Mouse (Mus musculus) G1E (cell line): ENCODE data around the gene AL732309.1. TPM values are rescaled to one million over a fixed set of nuclear protein-coding genes. Genes with fewer than 3 reads are reported as not detected.

ENCODE experiments used
- ATAC-seq: 2 replicates; pipeline ENCODE4 v1.8.0; 2016; ENCODE audit warnings: mild to moderate bottlenecking; ENCODE audit not compliant: insufficient number of reproducible peaks, poor library complexity, low FRiP score, severe bottlenecking; ENCODE audit errors: extremely low read depth
- DNase-seq: peaks from one replicate; pipeline ENCODE4 v3.0.0; 2012; ENCODE audit warnings: low spot score
- H3K27me3 ChIP-seq: 2 replicates; pipeline ENCODE4 v1.6.1; 2012; ENCODE audit warnings: mild to moderate bottlenecking, low read length, inconsistent platforms; ENCODE audit not compliant: insufficient read depth
- H3K36me3 ChIP-seq: replicated peaks from 2 replicates; pipeline ENCODE3; 2012; ENCODE audit warnings: mild to moderate bottlenecking, inconsistent platforms
- H3K4me1 ChIP-seq: 2 replicates; pipeline ENCODE4 v1.6.1; 2012; ENCODE audit warnings: low read depth, low read length, inconsistent platforms, mixed read lengths; ENCODE audit not compliant: insufficient read depth
- H3K4me3 ChIP-seq: 2 replicates; pipeline ENCODE4 v1.5.1; 2012; ENCODE audit warnings: low read depth, mild to moderate bottlenecking, inconsistent platforms, low read length, moderate library complexity, mixed read lengths
- H3K9me3 ChIP-seq: replicated peaks from 2 replicates; pipeline ENCODE4 v1.6.1; 2012; ENCODE audit warnings: inconsistent platforms
- CTCF ChIP-seq: IDR thresholded peaks from 2 replicates; pipeline ENCODE4 v1.5.1; 2012; ENCODE audit warnings: low read depth, low read length, inconsistent platforms, mixed read lengths
- GATA1 ChIP-seq: IDR thresholded peaks from 2 replicates; pipeline ENCODE4 v1.6.1; 2012; ENCODE audit warnings: borderline replicate concordance, low read length, inconsistent platforms, mixed read lengths
- GATA2 ChIP-seq: IDR thresholded peaks from 2 replicates; pipeline ENCODE4 v1.6.1; 2012; ENCODE audit warnings: low read depth, low read length, inconsistent platforms, borderline replicate concordance
- POLR2AphosphoS5 ChIP-seq: IDR thresholded peaks from 2 replicates; pipeline ENCODE4 v1.6.1; 2012; ENCODE audit warnings: low read depth, low read length, inconsistent platforms; ENCODE audit not compliant: insufficient replicate concordance
- TAL1 ChIP-seq: conservative IDR thresholded peaks from 2 replicates; pipeline ENCODE4 v1.6.1; 2012; ENCODE audit warnings: low read depth, low read length, inconsistent platforms, mixed read lengths
- polyA plus RNA-seq: library from polyadenylated mRNA; stranded (reverse); fragments of >175 nt; gene quantifications from 2 replicates; pipeline ENCODE4 v1.2.3, GENCODE M21; 2012
- total RNA-seq, 2 experiments: library from RNA; stranded (forward) in 1 of 2; stranded (reverse) in 1 of 2; fragments of 200-1000 nt in 1 of 2; fragments of >200 nt in 1 of 2; fragmentation: Nextera tagmentation in 1 of 2; gene quantifications; 2 replicates each; pipeline ENCODE4 v1.2.3; 2014 to 2017

AL732309.1 gene
- total and polyA plus RNA-seq, 3 experiments = 1.4 to 6.3 (median 4.2) TPM

- Histone ChIP-seq H3K4me3 (peak within 1 kb of the TSS; percentile 90), H3K4me1 (peaks cover 58% of the 10 kb centered on the region), H3K27me3 (peaks cover 14% of the 10 kb centered on the region), H3K9me3 (no peaks in the 10 kb centered on the region), H3K36me3 (peaks cover 42% of the 10 kb centered on the region)
- TF ChIP-seq POLR2AphosphoS5 (no peak), GATA2 (no peak), TAL1 (no peak), CTCF (no peak), GATA1 (no peak)
- ATAC-seq (peak; percentile 83), DNase-seq (peak; percentile 91)
Measured at GRCm38 (mm10) chr2:25211121-25211670, 35.5 kb downstream of the AL732309.1 start, which contains the start of gene Nelfb. Nelfb (minus strand) TSS chr2:25211489.

DNA sequence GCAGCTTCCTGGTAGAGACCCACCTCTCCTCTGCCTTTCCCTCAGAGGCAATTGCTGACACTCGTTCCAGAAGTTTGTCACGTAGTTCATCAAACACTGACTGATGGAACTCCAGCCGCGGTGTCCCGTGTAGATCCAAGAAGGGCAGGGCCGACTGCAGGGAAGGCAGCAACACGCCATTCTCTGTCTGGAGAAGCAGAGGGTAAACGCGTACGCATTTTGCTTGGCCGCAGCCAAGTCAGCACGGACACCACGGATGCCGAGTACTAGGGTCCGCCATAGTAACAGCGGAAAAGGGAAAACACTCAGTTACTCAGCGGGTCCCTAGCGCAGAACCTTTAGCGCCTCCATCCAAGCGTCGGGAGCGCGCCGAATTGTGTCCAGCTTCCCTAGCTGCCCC lies 36.0 kb downstream of the AL732309.1 start:
- Histone ChIP-seq H3K4me3 (peak overlapping the region; percentile 90), H3K9me3 (no peaks in the 10 kb centered on the region), H3K4me1 (peaks cover 63% of the 10 kb centered on the region), H3K36me3 (peaks cover 47% of the 10 kb centered on the region), H3K27me3 (peaks cover 9% of the 10 kb centered on the region)
- no peak for ATAC-seq
- no peak for DNase-seq
- no peak for TF ChIP-seq TAL1
- TF ChIP-seq GATA1 = no peak
- no peak for TF ChIP-seq GATA2
- TF ChIP-seq POLR2AphosphoS5 = no peak
- TF ChIP-seq CTCF = no peak

DNA sequence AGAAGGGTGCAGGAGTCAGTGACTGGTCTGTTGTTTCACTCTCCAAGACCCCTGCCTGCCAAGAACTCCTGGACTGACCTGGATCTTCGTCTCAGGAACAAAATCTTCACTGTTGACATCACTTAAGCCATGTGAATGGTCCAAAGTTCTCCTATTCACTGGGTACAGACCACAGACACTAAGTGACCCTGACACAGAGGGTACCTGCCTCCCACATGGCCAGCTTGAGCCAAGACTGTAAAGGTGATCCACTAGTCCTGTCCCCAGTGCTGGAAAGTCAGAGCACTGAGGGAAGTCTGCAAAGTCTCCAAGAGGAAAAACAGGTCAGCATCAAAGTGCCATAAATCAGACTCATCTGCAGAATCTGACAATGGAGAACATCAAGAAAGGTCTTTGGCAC lies 39.1 kb downstream of the AL732309.1 start:
- no peak overlapping the region for H3K4me3 ChIP-seq
- peaks cover 78% of the 10 kb centered on the region for H3K36me3 ChIP-seq
- ATAC-seq (no peak), DNase-seq (no peak)
- no peaks in the 10 kb centered on the region for H3K27me3 ChIP-seq
- peaks cover 53% of the 10 kb centered on the region for H3K4me1 ChIP-seq
- no peaks in the 10 kb centered on the region for H3K9me3 ChIP-seq
- TF ChIP-seq GATA1 = no peak
- TF ChIP-seq GATA2 = no peak
- no peak for TF ChIP-seq CTCF
- no peak for TF ChIP-seq TAL1
- no peak for TF ChIP-seq POLR2AphosphoS5

DNA sequence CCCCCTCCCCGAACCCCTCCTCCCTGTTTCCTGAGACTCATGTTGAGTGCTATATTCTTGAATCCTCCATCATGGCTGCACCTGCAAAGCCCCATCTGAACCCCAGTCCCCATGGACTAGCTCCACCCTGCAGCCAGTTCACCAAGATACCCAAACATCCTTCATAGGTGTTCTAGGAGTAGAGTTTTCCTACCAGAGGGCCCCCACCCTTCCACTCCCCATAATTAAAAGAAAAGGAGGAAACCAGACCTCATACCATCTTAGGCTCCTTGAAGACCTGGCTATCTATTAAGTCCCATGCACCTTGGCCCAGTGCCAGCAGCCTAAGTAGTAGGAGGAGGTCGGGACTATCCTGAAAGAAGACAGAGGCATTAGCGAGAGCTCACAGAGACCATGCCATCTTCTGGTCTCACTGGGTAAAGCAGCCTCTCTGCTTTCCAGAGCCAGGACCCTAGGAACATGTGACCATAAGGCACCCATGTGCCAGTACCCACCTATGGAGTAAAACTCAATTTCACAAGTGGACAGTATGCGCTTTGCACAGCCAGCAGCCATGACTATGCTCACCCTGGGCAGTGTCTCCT lies 42.9 kb downstream of the AL732309.1 start:
- H3K4me3 ChIP-seq = no peak overlapping the region
- no peak for DNase-seq
- H3K27me3 ChIP-seq = no peaks in the 10 kb centered on the region
- ATAC-seq = no peak; the same call in 1 of the 2 replicates
- H3K4me1 ChIP-seq = peaks cover 32% of the 10 kb centered on the region
- no peaks in the 10 kb centered on the region for H3K9me3 ChIP-seq
- TF ChIP-seq POLR2AphosphoS5 (no peak), GATA2 (no peak), TAL1 (no peak), CTCF (no peak), GATA1 (no peak)
- peaks cover 99% of the 10 kb centered on the region for H3K36me3 ChIP-seq

- DNase-seq (no peak), ATAC-seq (no peak)
- Histone ChIP-seq H3K4me3 (no peak overlapping the region), H3K9me3 (no peaks in the 10 kb centered on the region), H3K36me3 (peaks cover 83% of the 10 kb centered on the region), H3K4me1 (peaks cover 35% of the 10 kb centered on the region), H3K27me3 (no peaks in the 10 kb centered on the region)
- TF ChIP-seq GATA1 (no peak), CTCF (no peak), GATA2 (no peak), POLR2AphosphoS5 (no peak), TAL1 (no peak)
Measured at GRCm38 (mm10) chr2:25200631-25201030, 46.0 kb downstream of the AL732309.1 start.

GRCm38 (mm10) chr2:25197946-25198345 lies 48.7 kb downstream of the AL732309.1 start:
- Histone ChIP-seq H3K4me3 (no peak overlapping the region), H3K9me3 (no peaks in the 10 kb centered on the region), H3K36me3 (peaks cover 83% of the 10 kb centered on the region), H3K4me1 (peaks cover 59% of the 10 kb centered on the region), H3K27me3 (no peaks in the 10 kb centered on the region)
- DNase-seq = no peak
- TF ChIP-seq POLR2AphosphoS5 (no peak), GATA1 (no peak), TAL1 (no peak), CTCF (no peak), GATA2 (no peak)
- ATAC-seq = no peak
